Comparison of ENCODE assay signal across 7 mouse cellular contexts in genomic region chr14:121797457-121798410, GRCm38 (mm10). TPM values are rescaled to one million over a fixed set of nuclear protein-coding genes. Genes with fewer than 3 reads are reported as not detected.
A peak's percentile ranks its signal among the peaks of the same experiment; 100 is the strongest.
DNase-seq lines count a peak whose midpoint lies in the region; ATAC-seq lines count a peak whose summit lies in the region.

Dock9 (minus strand) TSS chr14:121797837.

- H3K36me3 ChIP-seq in embryonic facial prominence, embryonic 11.5 days (replicated peaks; ENCODE audit: control insufficient read depth, insufficient read depth, low read depth, low read length), result no peaks in the 10 kb centered on the region
- no peaks in the 10 kb centered on the region for H3K36me3 ChIP-seq in limb, embryonic 10.5 days
- no peaks in the 10 kb centered on the region for H3K36me3 ChIP-seq in midbrain, embryonic 13.5 days

- no peaks in the 10 kb centered on the region for H3K4me1 ChIP-seq in embryonic facial prominence, embryonic 11.5 days (ENCODE audit: control insufficient read depth, insufficient read depth, low read length)
- H3K4me1 ChIP-seq in limb, embryonic 10.5 days, result peaks cover 20% of the 10 kb centered on the region
- peaks cover 9% of the 10 kb centered on the region; the same call in 1 of the 2 replicates for H3K4me1 ChIP-seq in midbrain, embryonic 13.5 days (replicated peaks)

- H3K4me2 ChIP-seq in embryonic facial prominence, embryonic 11.5 days (ENCODE audit: low read depth, low read length), result peak within 1 kb of the TSS; percentile 98
- peak within 1 kb of the TSS; percentile 77 for H3K4me2 ChIP-seq in midbrain, embryonic 13.5 days (replicated peaks)

- peak within 1 kb of the TSS; percentile 52; the same call in 1 of the 2 replicates for H3K27ac ChIP-seq in embryonic facial prominence, embryonic 11.5 days (replicated peaks; ENCODE audit: low read depth, low read length)
- peak within 1 kb of the TSS; percentile 86 for H3K27ac ChIP-seq in limb, embryonic 10.5 days
- peak within 1 kb of the TSS; percentile 78 for H3K27ac ChIP-seq in midbrain, embryonic 13.5 days

- H3K4me3 ChIP-seq in embryonic facial prominence, embryonic 11.5 days (ENCODE audit: low read depth, low read length), result peak within 1 kb of the TSS; percentile 68
- peak within 1 kb of the TSS; percentile 74 for H3K4me3 ChIP-seq in limb, embryonic 10.5 days
- H3K4me3 ChIP-seq in midbrain, embryonic 13.5 days (replicated peaks), result peak within 1 kb of the TSS; percentile 62

- ATAC-seq in embryonic facial prominence, embryonic 11.5 days (replicated peaks; ENCODE audit: insufficient number of reproducible peaks, low FRiP score, low TSS enrichment, low read depth), result peak; percentile 91
- ATAC-seq in granulocyte monocyte progenitor cell, adult 5-6 weeks (replicated peaks; ENCODE audit: poor library complexity, severe bottlenecking), result peak; percentile 74
- ATAC-seq in midbrain, embryonic 13.5 days, result peak; percentile 88

- peak; percentile 94 for DNase-seq in adrenal gland, postnatal 14 days
- peak; percentile 86 for DNase-seq in embryonic facial prominence, embryonic 11.5 days (ENCODE audit: low spot score)
- peak; percentile 93 for DNase-seq in kidney, adult 11 months
- peak; percentile 99 for DNase-seq in limb, embryonic 10.5 days (ENCODE audit: low spot score)
- peak; percentile 76 for DNase-seq in spleen, adult 12 weeks (ENCODE audit: low spot score)

- no peaks in the 10 kb centered on the region for H3K9me3 ChIP-seq in embryonic facial prominence, embryonic 11.5 days (replicated peaks; ENCODE audit: control insufficient read depth, low read length)
- no peaks in the 10 kb centered on the region for H3K9me3 ChIP-seq in limb, embryonic 10.5 days (replicated peaks)
- H3K9me3 ChIP-seq in midbrain, embryonic 13.5 days, result no peaks in the 10 kb centered on the region

- peaks cover 12% of the 10 kb centered on the region for H3K27me3 ChIP-seq in embryonic facial prominence, embryonic 11.5 days (ENCODE audit: control insufficient read depth, insufficient read depth, low read length)
- H3K27me3 ChIP-seq in limb, embryonic 10.5 days (ENCODE audit: low read depth, poor library complexity, severe bottlenecking), result peaks cover 24% of the 10 kb centered on the region
- H3K27me3 ChIP-seq in midbrain, embryonic 13.5 days, result peaks cover 24% of the 10 kb centered on the region

- peak within 1 kb of the TSS; percentile 62 for H3K9ac ChIP-seq in embryonic facial prominence, embryonic 11.5 days (replicated peaks; ENCODE audit: low read length)
- H3K9ac ChIP-seq in midbrain, embryonic 13.5 days (replicated peaks), result peak within 1 kb of the TSS; percentile 67

- WGBS in embryonic facial prominence, embryonic 11.5 days, result under 1% methylated on average over 87 of the region's 106 CpGs
- WGBS in limb, embryonic 10.5 days, result under 1% methylated on average over 106 of the region's 106 CpGs
- WGBS in midbrain, embryonic 13.5 days, result under 1% methylated on average over 96 of the region's 106 CpGs

RNA-seq across cellular contexts. Expression of gene Dock9, which starts in this region (rescaled TPM):
- total RNA-seq in adrenal gland, postnatal 14 days (2021), result 31.9 and 43.7 TPM in 2 replicates
- 4.9 TPM in 2 replicates for polyA plus RNA-seq in embryonic facial prominence, embryonic 11.5 days (2014; fragmentation: Nextera tagmentation; extraction: Ambion mirVana)
- 8.6 and 16.7 TPM in 2 replicates for total RNA-seq in granulocyte monocyte progenitor cell, adult 5-6 weeks (2014; fragmentation: Nextera tagmentation)
- 12.9 and 19.8 TPM in 2 replicates for total RNA-seq in granulocyte monocyte progenitor cell, adult 5-6 weeks (2017)
- polyA plus RNA-seq in limb, embryonic 10.5 days (2016; fragmentation: Nextera tagmentation; extraction: Ambion mirVana), result 3.2 and 4.0 TPM in 2 replicates
- 5.1 and 5.5 TPM in 2 replicates for polyA plus RNA-seq in midbrain, embryonic 13.5 days (2015; fragmentation: Nextera tagmentation; extraction: Ambion mirVana)

Comparison
In these comparisons a context has a peak if more than half of its experiments do, and no peak if none do; other contexts are left out.
1. Peak in every context shown above with its lines: DNase-seq, ATAC-seq, H3K4me3 ChIP-seq and H3K27ac ChIP-seq.